Mouse (Mus musculus): ENCODE measurements at regions not wholly inside any gene's neighbourhood (a gene's known extent, or its start where the extent isn't known, plus 50 kb on each side); places are given as distances from the start of the nearest gene placed in this dataset.
"Not testable (repeated sequence)": the region's sequence is repeated elsewhere in the genome, so short reads cannot be mapped to it uniquely, and the experiment has no call there.

DNA sequence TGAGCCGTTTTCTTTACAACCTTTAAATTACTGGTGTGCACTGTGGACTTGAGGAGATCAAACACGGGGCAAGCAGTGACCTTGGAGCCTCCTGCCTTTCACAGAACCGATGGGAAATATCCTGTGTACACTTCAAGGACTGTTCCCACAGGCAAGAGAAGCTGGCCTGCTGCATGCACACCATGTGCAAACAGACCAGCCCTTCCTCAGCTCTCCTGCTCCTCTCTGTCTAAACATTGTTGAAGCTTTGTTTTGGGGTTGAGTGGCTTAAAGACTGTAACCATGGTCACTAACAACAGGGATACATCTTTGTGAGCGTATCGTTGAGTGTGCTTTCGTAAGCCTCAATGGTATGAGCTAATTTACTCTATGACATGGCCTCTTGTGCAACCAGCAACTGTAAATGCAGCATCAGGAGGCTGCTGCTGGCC is 50.2 kb upstream of the Agps start:
- peak; percentile 85 for ATAC-seq (replicated peaks; ENCODE audit: poor library complexity, severe bottlenecking)

DNA sequence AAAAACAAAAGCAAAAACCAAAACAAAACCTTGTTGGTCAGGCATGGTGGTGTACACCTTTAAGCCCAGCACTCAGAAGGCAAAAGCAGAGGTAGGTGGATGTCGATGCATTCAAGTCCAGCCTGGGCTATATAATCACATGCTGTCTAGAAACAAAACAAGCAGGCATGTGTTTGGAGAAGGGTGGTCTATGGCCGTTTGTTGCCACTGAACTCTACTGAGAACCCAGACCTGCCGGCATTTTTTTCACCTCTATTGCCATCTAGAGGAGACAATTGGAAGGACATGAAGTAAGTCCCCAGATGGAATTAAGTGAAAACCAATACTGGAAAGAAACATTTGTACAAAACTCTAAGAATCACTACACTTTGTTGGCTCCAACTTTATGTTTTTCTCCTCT is 50.9 kb upstream of the Agps start:
- peak; percentile 34 for ATAC-seq (replicated peaks; ENCODE audit: poor library complexity, severe bottlenecking)

DNA sequence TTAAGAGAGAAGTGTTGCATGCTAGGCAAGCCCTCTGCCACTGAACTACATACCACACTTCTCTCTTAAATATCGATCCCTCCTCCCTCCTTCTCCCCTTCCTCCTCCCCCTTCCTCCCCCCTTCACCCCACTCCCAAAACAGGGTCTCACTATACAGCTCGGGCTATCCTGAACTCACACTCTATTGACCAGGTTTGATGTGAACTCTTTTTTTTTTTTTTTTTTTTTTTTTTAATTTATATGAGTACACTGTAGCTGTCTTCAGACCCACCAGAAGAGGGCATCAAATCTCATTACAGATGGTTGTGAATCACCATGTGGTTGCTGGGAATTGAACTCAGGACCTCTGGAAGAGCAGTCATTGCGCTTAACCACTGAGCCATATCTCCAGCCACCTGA is 53.3 kb upstream of the Agps start:
- not testable (repeated sequence) for ATAC-seq (replicated peaks; ENCODE audit: poor library complexity, severe bottlenecking)

DNA sequence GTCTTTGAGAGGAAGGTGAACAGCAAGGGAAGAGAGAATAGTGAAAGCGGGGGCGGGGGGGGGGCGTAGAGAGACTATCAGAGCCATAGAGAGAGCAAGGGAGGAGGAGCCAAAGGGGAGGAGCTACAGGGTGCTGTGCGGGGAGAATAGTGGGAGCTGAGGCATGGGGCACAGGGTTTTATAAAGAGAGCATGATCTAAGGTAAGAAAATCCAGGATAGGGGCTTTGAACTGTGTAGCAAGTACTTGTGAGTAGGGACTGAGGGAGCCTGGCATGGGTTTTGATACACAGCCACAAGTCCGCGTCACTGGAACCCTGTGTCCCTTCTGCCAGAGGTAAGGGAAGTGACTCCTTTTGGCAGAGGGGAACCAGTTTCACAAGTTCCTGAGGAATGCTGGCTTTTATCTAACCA is 54.9 kb upstream of the Agps start:
- peak; percentile 51 for ATAC-seq (replicated peaks; ENCODE audit: poor library complexity, severe bottlenecking)

DNA sequence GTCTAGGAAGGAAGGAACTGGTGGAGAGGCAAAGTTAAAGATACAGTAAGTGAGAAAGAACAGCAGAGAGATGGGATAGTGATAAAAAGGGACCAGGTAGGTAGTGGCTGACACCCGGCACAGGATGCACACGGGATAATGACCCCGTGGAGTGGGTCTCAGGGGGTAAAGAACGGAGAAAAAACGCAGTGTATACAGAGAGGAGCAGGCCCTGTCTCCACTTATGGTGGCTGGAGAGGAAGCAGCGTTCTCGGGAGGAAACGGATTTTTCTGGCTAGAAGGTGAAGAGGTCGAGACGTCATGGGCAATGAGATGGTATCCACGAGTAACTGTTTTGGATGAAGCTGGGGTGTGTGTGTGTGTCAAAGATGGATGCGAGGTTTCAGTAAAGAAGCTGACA is 55.4 kb upstream of the Agps start:
- ATAC-seq (replicated peaks; ENCODE audit: poor library complexity, severe bottlenecking) = no peak

DNA sequence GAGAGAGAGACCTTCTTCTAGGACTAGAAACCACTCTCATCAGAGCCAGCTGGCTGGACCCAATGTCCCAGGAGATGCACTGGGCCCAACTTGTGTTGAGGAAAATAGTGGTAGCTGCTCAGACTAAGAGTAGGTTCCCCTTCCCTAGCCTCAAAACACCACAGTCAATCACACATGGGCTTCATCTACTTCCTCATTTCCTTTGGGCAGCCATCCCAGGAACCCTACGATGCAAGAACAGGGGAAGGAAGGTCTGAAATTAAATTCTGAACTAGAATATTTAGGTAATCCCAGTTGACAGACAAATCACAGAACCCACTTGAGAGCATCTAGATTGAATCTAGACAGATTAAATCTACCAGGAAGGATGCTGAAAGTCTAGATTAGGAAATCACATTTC is 56.8 kb upstream of the Agps start:
- ATAC-seq (replicated peaks; ENCODE audit: poor library complexity, severe bottlenecking) = peak; percentile 64

DNA sequence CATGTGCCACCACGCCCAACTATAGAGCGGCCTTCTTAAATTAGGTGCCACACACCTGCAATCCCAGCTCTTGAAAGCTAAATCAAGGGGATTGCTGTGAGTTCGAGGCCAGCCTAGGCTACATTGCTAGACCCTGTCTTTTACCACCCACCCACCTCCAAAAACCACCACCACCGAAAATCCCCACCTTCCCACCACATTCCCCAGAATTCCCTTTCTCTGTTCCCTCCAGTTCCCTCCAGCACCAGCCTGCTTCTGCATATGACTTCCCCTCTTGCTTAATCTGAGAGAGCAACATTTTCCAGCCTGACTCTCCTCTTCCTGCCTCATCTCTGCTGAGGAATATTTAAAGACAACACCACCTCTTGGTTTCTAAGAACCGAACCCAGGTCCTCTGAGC is 58.5 kb upstream of the Agps start:
- 0 out of 2 replicates have a peak, but pooled peaks have one; percentile 6 for ATAC-seq (replicated peaks; ENCODE audit: poor library complexity, severe bottlenecking)

DNA sequence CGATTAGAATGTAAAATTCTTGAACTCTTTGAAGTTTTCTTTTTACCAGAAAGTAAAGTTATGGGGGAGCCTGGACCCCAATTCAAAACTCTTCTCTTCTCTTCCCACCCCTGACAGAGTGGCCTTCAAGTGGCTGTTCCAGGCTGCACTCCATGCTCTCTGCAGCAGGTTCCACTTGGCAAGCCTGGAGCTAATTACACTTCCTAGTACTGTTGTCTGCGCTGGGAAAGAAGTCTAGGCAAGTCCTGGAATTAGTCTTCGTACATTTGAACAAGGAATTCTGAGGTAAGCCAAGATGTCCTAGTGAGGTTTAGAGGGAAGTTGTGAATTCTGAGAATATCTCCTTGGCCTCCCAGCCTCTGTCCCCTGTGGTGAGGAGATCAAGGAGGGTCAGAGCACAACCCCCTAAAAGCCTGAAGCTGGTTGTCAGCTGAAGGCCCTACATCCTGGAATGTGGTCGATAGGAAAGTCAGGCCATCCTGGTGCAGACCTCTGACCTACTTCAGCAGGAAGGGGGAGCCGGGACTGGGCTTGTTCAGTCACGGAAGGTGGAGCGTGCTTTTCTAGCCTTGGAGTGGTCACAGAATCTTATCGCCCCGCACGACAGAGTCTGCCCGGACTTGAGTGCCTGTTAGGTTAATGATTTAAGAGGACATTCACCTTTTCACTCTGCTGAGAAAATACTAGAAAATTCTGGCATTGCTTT is 59.6 kb upstream of the Agps start:
- ATAC-seq (replicated peaks; ENCODE audit: poor library complexity, severe bottlenecking) = no peak

DNA sequence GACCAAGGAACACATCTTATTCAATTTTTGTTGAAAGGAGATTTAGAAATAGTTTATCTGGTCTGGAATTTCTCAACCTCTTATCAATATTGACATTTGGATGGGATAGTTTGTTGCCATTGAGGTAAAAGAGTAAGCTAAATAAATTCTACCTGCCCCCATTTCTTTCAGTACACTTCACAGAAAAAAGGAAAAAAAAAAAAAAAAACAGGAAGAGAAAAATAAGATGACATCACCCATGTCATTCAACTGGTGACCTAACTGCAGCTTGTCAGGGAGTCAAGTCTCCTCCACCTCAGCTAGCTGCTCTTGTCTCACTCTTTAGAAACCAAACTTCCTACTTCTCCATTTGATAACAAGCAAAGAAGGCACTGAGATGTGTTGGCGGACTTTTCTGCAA is 61.3 kb upstream of the Agps start:
- ATAC-seq (replicated peaks; ENCODE audit: poor library complexity, severe bottlenecking) = peak; percentile 65

DNA sequence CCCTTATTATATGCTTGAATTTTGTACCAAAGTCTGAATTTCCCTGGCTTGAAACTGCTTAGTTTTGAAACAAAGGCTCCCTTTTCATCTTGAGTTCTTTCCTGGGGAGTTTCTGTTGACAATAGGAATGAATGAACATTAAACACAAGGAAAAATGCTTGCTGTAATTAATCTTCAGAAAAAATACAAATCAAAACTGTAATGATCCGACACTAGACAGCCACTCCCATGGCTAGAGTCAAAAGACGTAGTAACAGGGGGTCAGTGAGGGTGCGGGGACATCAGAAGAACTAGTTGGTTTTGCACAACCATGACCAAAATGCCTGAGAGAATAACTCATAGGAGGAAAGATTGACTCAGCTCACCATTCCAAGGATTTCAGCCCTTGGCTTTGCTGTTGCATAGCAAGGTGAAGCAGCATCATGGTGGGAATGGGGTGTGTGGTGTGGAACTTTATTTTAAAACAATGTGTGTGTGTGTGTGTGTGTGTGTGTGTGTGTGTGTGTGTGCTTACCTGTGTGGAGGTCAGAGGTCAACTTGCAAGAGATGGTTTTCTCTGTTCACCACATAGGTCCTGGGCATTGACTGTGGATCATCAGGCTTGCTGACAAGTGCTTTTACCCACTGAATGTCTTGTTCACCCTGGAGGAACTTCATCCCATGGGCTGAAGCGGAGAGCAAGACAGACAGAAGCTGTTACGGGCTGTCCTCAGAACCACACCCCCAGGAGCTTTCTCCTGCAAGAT is 63.2 kb upstream of the Agps start:
- no peak for ATAC-seq (replicated peaks; ENCODE audit: poor library complexity, severe bottlenecking)

DNA sequence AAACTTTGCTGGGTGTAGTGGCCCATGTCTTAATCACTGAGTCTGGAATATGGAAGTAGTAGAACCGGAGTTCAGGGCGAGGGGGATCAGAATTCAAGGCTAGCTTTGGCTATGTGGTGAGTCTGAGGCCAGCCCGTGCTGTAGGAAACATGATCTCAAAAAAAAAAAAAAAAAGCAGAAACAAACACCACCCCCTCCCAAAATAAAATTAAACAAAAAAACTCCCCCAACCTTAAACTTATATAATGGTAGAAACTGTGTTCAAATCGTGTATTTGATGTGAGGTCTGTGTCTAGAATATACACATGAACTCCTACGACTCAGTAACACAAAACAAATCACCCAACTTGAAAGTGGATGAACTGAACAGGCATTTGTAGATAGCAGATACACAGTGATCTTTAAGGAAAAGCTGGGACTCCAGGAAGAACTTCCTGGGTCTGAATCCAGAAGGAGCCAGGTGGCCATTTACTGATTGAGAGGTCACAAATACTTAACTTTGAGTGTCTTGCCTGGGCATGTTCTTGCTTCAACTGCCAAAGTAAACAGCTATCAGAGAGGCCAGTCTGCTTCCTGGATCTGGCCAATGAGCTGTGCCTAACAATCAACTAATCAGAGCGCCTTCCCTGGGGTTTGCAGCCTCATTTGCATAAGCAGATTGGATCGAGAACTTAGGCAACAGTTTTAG is 63.6 kb upstream of the Nfe2l2 start:
- ATAC-seq (replicated peaks; ENCODE audit: poor library complexity, severe bottlenecking) = peak; percentile 40; the same call in 1 of the 2 replicates

DNA sequence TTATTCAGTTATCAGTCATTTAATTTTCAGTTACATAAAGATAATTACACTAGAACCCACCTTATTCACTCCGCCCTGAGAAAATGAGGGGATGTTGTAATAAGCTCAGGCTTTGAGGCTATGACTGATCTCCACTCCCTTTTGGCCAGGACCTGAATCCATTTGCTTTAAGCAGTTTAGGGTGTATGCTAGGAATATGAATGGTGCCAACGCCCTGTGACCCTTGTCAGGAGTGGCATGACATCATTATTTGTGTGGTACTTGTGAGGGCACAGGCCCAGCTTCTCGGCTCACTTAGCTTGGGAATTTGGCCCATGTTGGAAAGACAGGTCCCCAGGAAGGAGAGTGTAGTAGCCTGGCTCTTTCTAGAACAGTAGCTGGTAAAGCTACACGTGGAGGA is 61.0 kb upstream of the Nfe2l2 start:
- no peak for ATAC-seq (replicated peaks; ENCODE audit: poor library complexity, severe bottlenecking)

DNA sequence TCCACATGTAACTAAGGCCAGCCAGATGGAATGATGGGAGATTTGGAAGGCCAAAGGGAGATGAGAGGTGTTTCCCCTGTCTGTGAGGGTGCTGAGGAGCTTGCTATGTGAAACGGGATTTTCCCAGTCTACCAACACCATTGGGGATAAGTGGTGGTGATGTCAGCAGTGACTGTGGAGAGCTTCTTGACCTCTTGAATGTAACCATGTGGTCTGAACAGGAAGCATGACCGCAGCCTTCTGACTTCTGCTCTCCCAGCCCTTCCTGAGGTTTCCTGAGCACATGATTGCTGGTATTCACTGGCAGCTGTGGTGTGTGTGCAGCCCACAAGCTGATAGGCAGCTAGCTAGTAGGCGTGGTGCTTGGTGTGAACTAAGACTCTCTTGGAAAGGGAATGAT is 58.8 kb upstream of the Nfe2l2 start:
- peak; percentile 97 for ATAC-seq (replicated peaks; ENCODE audit: poor library complexity, severe bottlenecking)

DNA sequence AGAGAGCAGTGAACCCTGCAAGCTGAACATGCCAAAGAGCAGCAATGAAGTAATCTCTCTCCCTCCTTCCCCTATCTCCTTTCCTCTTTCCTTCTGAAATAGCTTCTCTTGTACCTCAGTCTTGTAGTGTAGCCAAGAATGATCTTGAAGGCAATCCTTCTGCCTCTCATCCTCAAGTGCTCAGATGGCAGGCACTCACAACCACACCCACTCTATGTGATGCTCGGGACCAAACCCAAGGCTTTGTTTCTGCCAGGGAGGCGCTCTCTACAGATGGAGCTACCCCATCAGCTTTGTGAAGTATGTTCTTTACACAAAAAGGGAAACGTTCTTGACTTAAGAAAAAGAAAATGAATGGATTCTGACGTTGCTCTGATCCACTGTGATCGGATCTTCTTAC is 57.6 kb upstream of the Nfe2l2 start:
- ATAC-seq (replicated peaks; ENCODE audit: poor library complexity, severe bottlenecking) = no peak

DNA sequence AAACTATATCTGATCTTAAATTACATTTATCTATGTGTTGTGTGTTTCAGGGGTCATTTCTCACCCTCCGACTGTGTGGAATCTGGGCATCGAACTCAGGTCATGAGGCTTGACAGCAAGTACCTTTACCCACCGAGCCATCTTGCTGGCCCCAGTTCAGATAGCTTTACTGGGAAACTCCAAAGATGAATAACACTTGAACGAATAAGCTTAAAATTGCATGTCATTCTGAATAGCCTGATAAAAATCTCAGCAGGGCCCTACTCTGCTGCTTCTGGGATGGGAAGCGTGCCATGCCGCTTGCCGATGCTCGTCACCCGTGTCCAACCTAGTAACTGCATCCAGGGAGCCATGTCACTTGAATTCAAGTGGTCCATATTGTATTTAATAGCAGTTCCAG is 57.2 kb upstream of the Nfe2l2 start:
- no peak for ATAC-seq (replicated peaks; ENCODE audit: poor library complexity, severe bottlenecking)

DNA sequence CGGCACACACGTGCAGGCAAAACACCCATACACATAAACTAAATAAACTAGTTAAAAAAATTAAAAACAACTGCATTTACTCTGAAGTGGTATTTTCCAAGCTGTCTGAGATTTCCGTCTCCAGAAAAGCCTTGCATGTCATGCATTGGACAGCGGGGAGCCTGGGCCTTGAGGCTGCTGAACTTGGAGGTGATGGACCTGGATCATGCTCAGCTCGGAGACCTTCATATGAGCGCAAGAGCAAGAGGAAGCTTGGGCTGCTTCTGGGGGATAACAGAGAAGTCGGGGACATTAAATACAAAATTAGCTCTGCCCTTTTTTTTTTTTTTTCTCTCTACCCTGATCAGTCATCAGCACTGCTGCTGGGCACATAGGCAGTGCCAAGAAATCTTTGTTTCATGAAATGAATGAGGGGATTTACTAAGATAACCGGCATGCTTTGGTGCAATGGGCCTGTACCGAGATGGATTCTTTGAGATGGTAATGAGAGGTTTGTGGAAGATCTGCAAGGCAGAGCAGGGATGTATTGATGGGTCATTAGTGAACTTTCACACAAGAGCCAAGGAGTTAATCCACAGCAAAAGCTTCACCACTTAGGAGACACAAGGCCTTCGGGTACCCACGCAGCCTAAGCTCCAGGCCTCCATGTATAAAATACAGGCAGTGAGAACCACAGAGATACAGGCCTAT is 54.9 kb upstream of the Nfe2l2 start:
- no peak for ATAC-seq (replicated peaks; ENCODE audit: poor library complexity, severe bottlenecking)

DNA sequence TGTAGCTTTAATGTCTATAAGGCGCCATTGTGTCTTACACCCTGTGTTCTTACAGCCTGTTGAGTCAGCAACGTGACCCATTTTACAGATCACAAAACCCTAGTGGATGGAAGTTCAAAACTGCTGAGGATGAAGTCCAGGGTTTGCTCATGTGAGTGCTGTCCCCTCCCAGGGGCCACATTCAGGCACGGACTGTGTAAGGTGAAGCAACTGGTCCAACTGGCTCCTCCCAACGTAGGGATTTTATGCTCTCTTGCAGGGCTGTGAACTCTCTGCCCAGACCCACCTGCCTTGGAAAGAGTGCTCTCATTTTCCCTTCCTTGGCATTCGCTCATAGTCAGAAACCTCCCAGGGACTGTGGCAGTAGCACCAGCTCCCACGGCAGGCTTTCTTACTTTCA is 53.8 kb upstream of the Nfe2l2 start:
- no peak for ATAC-seq (replicated peaks; ENCODE audit: poor library complexity, severe bottlenecking)

DNA sequence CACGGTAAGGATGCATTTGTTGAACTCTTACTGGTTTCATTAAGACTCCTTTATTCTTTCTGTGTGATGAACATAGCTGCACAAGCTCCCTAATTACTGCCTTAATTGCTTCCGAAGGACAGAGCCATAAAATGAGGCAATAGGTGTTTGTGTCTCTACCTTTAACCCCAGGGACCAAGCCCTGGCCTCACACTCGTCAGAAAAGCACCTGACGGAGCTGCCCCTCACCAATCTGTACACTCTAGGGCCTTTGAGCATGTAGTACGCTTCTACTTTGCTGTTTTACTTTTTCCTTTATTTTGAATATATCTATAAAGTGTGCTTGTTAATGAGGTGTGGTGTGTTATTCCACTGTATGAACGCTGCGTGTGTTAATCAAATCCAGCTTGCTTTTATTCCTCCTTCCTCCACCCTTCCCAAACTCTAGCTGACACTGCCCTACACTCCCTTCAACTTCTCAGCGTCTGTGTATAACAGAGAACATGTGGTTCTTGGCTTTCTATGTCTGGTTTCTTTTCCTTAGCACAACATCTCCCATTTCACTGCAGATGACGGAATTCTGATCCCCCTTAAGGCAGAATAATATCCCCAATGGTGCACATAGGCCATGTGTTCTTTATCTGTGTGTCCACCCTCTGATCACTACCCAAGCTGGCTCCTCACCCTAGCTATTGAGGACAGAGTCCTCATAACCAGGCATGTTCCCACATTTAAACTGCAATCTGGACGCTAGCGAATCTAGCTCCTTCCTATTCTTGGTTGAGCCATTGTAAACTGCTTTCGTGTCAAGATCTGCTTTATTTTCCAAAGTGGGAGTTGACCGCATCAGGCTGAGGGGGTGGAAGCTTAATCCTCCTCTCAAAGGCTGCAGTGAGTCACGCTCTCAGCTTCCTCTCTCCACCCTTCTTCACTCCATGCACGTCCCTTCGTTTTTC is 52.5 kb upstream of the Nfe2l2 start:
- no peak for ATAC-seq (replicated peaks; ENCODE audit: poor library complexity, severe bottlenecking)

DNA sequence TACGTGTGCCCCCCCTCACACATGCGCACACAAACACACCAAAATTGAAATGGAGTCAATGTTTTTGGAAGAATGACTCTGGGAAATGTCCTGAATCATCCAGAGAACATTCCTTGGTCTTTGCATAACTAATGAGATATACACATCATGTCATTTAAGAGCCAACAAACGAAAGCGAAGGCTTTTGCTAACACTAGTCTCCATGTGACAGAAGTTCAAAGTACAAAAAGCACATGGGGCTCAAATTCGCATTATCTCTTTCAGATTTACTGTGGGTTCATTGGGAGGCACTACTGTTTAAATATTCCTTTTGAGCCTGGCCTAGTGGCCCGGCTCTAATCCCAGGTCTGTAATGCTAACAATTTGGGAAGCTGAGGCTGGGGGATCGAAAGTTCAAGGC is 50.2 kb upstream of the Nfe2l2 start:
- no peak for ATAC-seq (replicated peaks; ENCODE audit: poor library complexity, severe bottlenecking)

Data from granulocyte monocyte progenitor cell, adult 5-6 weeks (primary cell).